8 mouse cellular contexts compared by ENCODE assay signal in genomic region chr9:14276481-14277287, GRCm38 (mm10). TPM values are rescaled to one million over a fixed set of nuclear protein-coding genes. Genes with fewer than 3 reads are reported as not detected.
DNase-seq lines count a peak whose midpoint lies in the region; ATAC-seq and TF ChIP-seq lines count a peak whose summit lies in the region.

No protein-coding gene starts in this region.

- peak overlapping the region; percentile 95 for H3K4me3 ChIP-seq in E14TG2a.4 (replicated peaks; ENCODE audit: low read length)
- peak overlapping the region; percentile 67 for H3K4me3 ChIP-seq in embryonic facial prominence, embryonic 11.5 days (ENCODE audit: low read depth, low read length)
- H3K4me3 ChIP-seq in heart, embryonic 12.5 days: peak overlapping the region; percentile 69
- H3K4me3 ChIP-seq in liver, postnatal 0 days (ENCODE audit: low read depth, low read length): peak overlapping the region; percentile 74

- no peak for TF ChIP-seq CTCF in E14TG2a.4 (conservative IDR thresholded peaks at IDR 0.05; ENCODE audit: low read length)
- no peak for TF ChIP-seq CTCF in liver, postnatal 0 days (IDR thresholded peaks at IDR 0.05; ENCODE audit: low read depth)

- under 1% methylated on average over 52 of the region's 61 CpGs for WGBS in embryonic facial prominence, embryonic 11.5 days
- WGBS in heart, embryonic 12.5 days: under 1% methylated on average over 48 of the region's 61 CpGs
- under 1% methylated on average over 52 of the region's 61 CpGs for WGBS in liver, postnatal 0 days (ENCODE audit: insufficient replicate concordance)

- DNase-seq in adipocyte (ENCODE audit: low spot score): peak; percentile 63
- DNase-seq in embryonic facial prominence, embryonic 11.5 days (ENCODE audit: low spot score): peak; percentile 63
- peak; percentile 33 to 40 for DNase-seq in kidney, postnatal 25 days
- DNase-seq in liver, postnatal 0 days: no peak
- DNase-seq in retina, postnatal 7 days (ENCODE audit: low read depth, low spot score): peak; percentile 14

- no peaks in the 10 kb centered on the region for H3K27me3 ChIP-seq in E14TG2a.4 (ENCODE audit: insufficient read depth, low read length)
- no peaks in the 10 kb centered on the region for H3K27me3 ChIP-seq in embryonic facial prominence, embryonic 11.5 days (ENCODE audit: control insufficient read depth, insufficient read depth, low read length)
- no peaks in the 10 kb centered on the region for H3K27me3 ChIP-seq in heart, embryonic 12.5 days (replicated peaks)
- H3K27me3 ChIP-seq in liver, postnatal 0 days (ENCODE audit: insufficient read depth, low read length): no peaks in the 10 kb centered on the region

- peak; percentile 69 for ATAC-seq in embryonic facial prominence, embryonic 11.5 days (replicated peaks; ENCODE audit: insufficient number of reproducible peaks, low FRiP score, low TSS enrichment, low read depth)
- ATAC-seq in heart, embryonic 12.5 days (ENCODE audit: insufficient number of reproducible peaks, low FRiP score): peak; percentile 41
- peak; percentile 38 for ATAC-seq in liver, postnatal 0 days
- no peak for ATAC-seq in megakaryocyte-erythroid progenitor cell, adult 5-6 weeks (replicated peaks; ENCODE audit: low FRiP score, low TSS enrichment, poor library complexity, severe bottlenecking)

- peak overlapping the region; percentile 44 for H3K4me2 ChIP-seq in embryonic facial prominence, embryonic 11.5 days (ENCODE audit: low read depth, low read length)
- peak overlapping the region; percentile 83 for H3K4me2 ChIP-seq in heart, embryonic 12.5 days
- peak overlapping the region; percentile 89 for H3K4me2 ChIP-seq in liver, postnatal 0 days (ENCODE audit: low read depth, low read length)

- H3K4me1 ChIP-seq in E14TG2a.4 (replicated peaks; ENCODE audit: low read depth, low read length): peaks cover 35% of the 10 kb centered on the region
- H3K4me1 ChIP-seq in embryonic facial prominence, embryonic 11.5 days (ENCODE audit: control insufficient read depth, insufficient read depth, low read length): peaks cover 4% of the 10 kb centered on the region; the same call in 1 of the 2 replicates
- peaks cover 6% of the 10 kb centered on the region; the same call in 1 of the 2 replicates for H3K4me1 ChIP-seq in heart, embryonic 12.5 days (replicated peaks)
- H3K4me1 ChIP-seq in liver, postnatal 0 days (ENCODE audit: insufficient read depth): peaks cover 9% of the 10 kb centered on the region

- H3K9ac ChIP-seq in embryonic facial prominence, embryonic 11.5 days (replicated peaks; ENCODE audit: low read length): peak overlapping the region; percentile 76
- peak overlapping the region; percentile 81 for H3K9ac ChIP-seq in heart, embryonic 12.5 days
- H3K9ac ChIP-seq in liver, postnatal 0 days (replicated peaks): peak overlapping the region; percentile 61

- no peak for TF ChIP-seq EP300 in liver, postnatal 0 days (IDR thresholded peaks at IDR 0.05; ENCODE audit: low read depth)

- no peaks in the 10 kb centered on the region for H3K36me3 ChIP-seq in E14TG2a.4 (ENCODE audit: insufficient read depth, low read length)
- no peaks in the 10 kb centered on the region for H3K36me3 ChIP-seq in embryonic facial prominence, embryonic 11.5 days (replicated peaks; ENCODE audit: control insufficient read depth, insufficient read depth, low read depth, low read length)
- H3K36me3 ChIP-seq in heart, embryonic 12.5 days: no peaks in the 10 kb centered on the region
- no peaks in the 10 kb centered on the region for H3K36me3 ChIP-seq in liver, postnatal 0 days (replicated peaks; ENCODE audit: insufficient read depth, low read length)

- H3K9me3 ChIP-seq in E14TG2a.4 (ENCODE audit: low read length): no peaks in the 10 kb centered on the region
- H3K9me3 ChIP-seq in embryonic facial prominence, embryonic 11.5 days (replicated peaks; ENCODE audit: control insufficient read depth, low read length): no peaks in the 10 kb centered on the region
- no peaks in the 10 kb centered on the region for H3K9me3 ChIP-seq in heart, embryonic 12.5 days (replicated peaks)
- H3K9me3 ChIP-seq in liver, postnatal 0 days (ENCODE audit: low read length): no peaks in the 10 kb centered on the region

- H3K27ac ChIP-seq in embryonic facial prominence, embryonic 11.5 days (replicated peaks; ENCODE audit: low read depth, low read length): peak overlapping the region; percentile 82
- peak overlapping the region; percentile 94 for H3K27ac ChIP-seq in heart, embryonic 12.5 days (ENCODE audit: poor library complexity, severe bottlenecking)
- peak overlapping the region; percentile 87 for H3K27ac ChIP-seq in liver, postnatal 0 days (ENCODE audit: low read depth)

RNA-seq across cellular contexts. Expression of gene Sesn3, which starts 1.8 kb away (rescaled TPM):
- polyA plus RNA-seq in embryonic facial prominence, embryonic 11.5 days (2014; fragmentation: Nextera tagmentation; extraction: Ambion mirVana): 27.5 and 27.6 TPM in 2 replicates
- 14.1 and 15.5 TPM in 2 replicates for polyA plus RNA-seq in heart, embryonic 12.5 days (2016; fragmentation: Nextera tagmentation; extraction: Ambion mirVana)
- polyA plus RNA-seq in liver, postnatal 0 days (2015; fragmentation: Nextera tagmentation; extraction: Ambion mirVana): 3.4 and 3.7 TPM in 2 replicates
- 4.2 and 4.3 TPM in 2 replicates for total RNA-seq in megakaryocyte-erythroid progenitor cell, adult 5-6 weeks (2014; fragmentation: Nextera tagmentation)
- total RNA-seq in megakaryocyte-erythroid progenitor cell, adult 5-6 weeks (2017): 6.9 and 12.4 TPM in 2 replicates
